Mouse (Mus musculus): ENCODE measurements around the gene Kdm1a. TPM values are rescaled to one million over a fixed set of nuclear protein-coding genes. Genes with fewer than 3 reads are reported as not detected.

Kdm1a gene
- 216 and 242 TPM in 2 replicates for total RNA-seq (2014; rRNA removed)
- polyA plus RNA-seq (2015; fragmentation: Nextera tagmentation; extraction: Ambion mirVana): 46.6 and 51.9 TPM in 2 replicates

DNA sequence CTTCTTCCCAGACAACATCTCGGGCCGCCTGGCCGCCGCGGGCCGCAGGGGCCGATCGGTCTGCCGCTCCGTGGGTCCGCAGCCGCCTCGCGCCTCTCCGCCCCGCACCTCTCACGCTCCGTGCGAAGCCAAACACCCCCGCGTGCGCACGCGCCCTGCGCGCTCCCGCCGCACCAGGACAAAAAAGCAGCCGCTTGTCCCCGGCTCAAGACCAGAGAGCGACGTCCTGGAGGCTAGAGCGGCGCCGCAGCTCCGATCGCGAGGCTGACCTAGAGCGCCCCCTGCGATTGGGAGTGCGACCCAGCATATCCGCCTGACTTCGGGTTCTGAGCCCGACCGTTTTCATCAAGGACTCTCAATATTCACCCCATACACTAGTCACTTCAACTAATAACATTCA, at the start of gene Kdm1a:
Gene Kdm1a (minus strand): TSS at position 156 of the 400 bp plus-strand sequence.
- H3K36me3 ChIP-seq (ENCODE audit: insufficient read depth): no peaks in the 10 kb centered on the region
- peak within 1 kb of the TSS; percentile 95 for H3K4me3 ChIP-seq (ENCODE audit: low read depth, low read length)
- peak within 1 kb of the TSS; percentile 63 for H3K4me2 ChIP-seq (ENCODE audit: low read depth)
- H3K9ac ChIP-seq: peak within 1 kb of the TSS; percentile 97
- peak within 1 kb of the TSS; percentile 91 for H3K27ac ChIP-seq (ENCODE audit: low read depth, low read length)
- no peaks in the 10 kb centered on the region for H3K9me3 ChIP-seq (ENCODE audit: low read length)
- DNase-seq (peak; percentile 98), ATAC-seq (peak; percentile 92)
- TF ChIP-seq CTCF (IDR thresholded peaks at IDR 0.05; ENCODE audit: low read depth): peak; percentile 97
- H3K27me3 ChIP-seq (ENCODE audit: insufficient read depth, low read length): no peaks in the 10 kb centered on the region
- H3K4me1 ChIP-seq (ENCODE audit: insufficient read depth): peaks cover 18% of the 10 kb centered on the region
- 1% methylated on average over 44 of the region's 45 CpGs for WGBS

DNA sequence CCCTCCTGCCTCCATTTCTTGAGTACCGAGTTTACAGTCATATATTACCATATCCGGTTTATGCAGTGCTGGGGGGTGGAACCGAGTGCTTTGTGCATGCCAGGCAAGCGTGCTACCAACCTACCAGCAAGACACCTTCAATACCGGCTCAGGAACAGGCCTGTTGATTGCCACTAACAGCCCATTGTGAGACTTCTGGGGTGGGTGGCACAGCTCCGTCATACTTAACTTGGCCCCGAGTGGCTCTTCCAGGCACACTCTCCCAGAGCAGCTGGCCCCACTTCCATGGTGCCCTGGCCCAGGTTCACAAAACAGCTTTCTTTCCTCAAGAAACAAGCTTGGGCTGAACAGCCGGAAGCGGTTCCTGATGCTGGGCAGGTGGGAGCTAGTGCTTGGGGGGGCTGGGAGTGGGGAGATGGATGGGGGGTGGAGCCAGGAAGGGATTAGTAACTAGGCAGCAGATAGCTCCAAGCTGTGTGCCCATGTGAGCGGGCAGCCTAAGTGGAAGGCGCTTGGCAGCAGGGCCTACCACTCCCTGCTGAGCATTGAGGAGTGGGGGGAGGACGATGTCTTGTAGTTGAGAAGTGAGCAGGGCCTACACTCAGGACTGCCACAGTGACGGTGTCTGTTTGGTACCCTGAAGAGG, 49.5 kb upstream of the Kdm1a start:
- DNase-seq: peak; percentile 77
- no peaks in the 10 kb centered on the region for H3K9me3 ChIP-seq (ENCODE audit: low read length)
- no peak overlapping the region for H3K9ac ChIP-seq
- peaks cover 6% of the 10 kb centered on the region; the same call in 1 of the 2 replicates for H3K4me1 ChIP-seq (ENCODE audit: insufficient read depth)
- H3K27me3 ChIP-seq (ENCODE audit: insufficient read depth, low read length): no peaks in the 10 kb centered on the region
- peak; percentile 78 for ATAC-seq
- no peak for TF ChIP-seq CTCF (IDR thresholded peaks at IDR 0.05; ENCODE audit: low read depth)
- peaks cover 29% of the 10 kb centered on the region for H3K36me3 ChIP-seq (ENCODE audit: insufficient read depth)
- WGBS: 32% methylated on average over 13 of the region's 13 CpGs
- H3K4me3 ChIP-seq (ENCODE audit: low read depth, low read length): no peak overlapping the region
- peak overlapping the region; percentile 79 for H3K27ac ChIP-seq (ENCODE audit: low read depth, low read length)
- H3K4me2 ChIP-seq (ENCODE audit: low read depth): no peak overlapping the region

DNA sequence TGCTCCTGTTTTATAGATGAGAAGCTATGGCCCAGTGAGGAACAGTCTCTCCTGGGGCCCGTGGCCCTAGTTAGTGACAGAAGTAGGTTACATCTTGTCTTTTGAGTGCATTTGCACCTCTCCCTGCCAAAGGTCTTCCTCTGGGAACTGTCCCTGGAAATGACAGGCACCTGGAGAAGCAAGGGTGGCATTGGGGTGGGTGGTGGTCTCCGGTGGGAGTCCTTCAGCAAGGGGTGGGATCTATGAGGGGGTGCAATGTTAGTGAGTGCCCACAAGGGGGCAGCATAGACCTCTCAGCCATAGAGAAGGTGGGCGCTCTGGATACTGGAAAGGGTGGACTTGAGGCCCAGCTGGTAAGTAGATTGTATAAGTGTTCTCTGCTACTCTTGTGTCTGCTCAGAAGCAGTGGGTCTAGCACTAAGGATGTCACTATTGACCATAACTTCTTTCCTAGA, 48.9 kb upstream of the Kdm1a start:
- WGBS: 60% methylated on average over 3 of the region's 3 CpGs

DNA sequence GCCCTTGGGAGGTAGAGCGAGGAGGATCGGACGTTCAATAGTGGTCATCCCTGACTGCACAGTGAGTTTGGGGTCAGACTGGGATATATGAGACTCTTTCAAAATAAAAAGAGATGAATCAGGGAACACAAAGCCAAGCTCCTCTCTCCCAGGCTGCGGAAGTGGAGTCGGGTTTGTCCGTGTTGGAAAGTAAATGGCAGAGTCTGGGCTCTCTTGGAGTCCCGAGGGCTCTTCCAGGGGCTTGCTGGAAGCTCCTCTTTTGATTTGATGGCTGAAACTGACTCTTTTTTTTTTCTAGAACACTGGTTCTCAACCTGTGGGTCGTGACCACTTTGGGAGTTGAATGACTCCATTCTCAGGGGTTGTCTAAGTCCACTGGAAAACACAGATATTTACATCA, 47.7 kb upstream of the Kdm1a start:
- TF ChIP-seq CTCF (IDR thresholded peaks at IDR 0.05; ENCODE audit: low read depth): no peak
- no peak for DNase-seq
- Histone ChIP-seq H3K36me3 (ENCODE audit: insufficient read depth) (peaks cover 13% of the 10 kb centered on the region; the same call in 1 of the 2 replicates), H3K4me3 (ENCODE audit: low read depth, low read length) (no peak overlapping the region), H3K4me2 (ENCODE audit: low read depth) (no peak overlapping the region), H3K9ac (no peak overlapping the region), H3K4me1 (ENCODE audit: insufficient read depth) (peaks cover 6% of the 10 kb centered on the region; the same call in 1 of the 2 replicates), H3K9me3 (ENCODE audit: low read length) (no peaks in the 10 kb centered on the region), H3K27me3 (ENCODE audit: insufficient read depth, low read length) (no peaks in the 10 kb centered on the region), H3K27ac (ENCODE audit: low read depth, low read length) (no peak overlapping the region)
- WGBS: 82% methylated on average over 8 of the region's 8 CpGs
- ATAC-seq: no peak

More for the DNA sequence above, 48.9 kb upstream of the Kdm1a start:
- peak overlapping the region; percentile 79; the same call in 1 of the 2 replicates for H3K27ac ChIP-seq (ENCODE audit: low read depth, low read length)
- ATAC-seq: peak; percentile 58
- no peak overlapping the region for H3K4me3 ChIP-seq (ENCODE audit: low read depth, low read length)
- H3K4me2 ChIP-seq (ENCODE audit: low read depth): no peak overlapping the region
- DNase-seq: peak; percentile 81
- peaks cover 6% of the 10 kb centered on the region; the same call in 1 of the 2 replicates for H3K4me1 ChIP-seq (ENCODE audit: insufficient read depth)
- H3K9me3 ChIP-seq (ENCODE audit: low read length): no peaks in the 10 kb centered on the region
- no peaks in the 10 kb centered on the region for H3K27me3 ChIP-seq (ENCODE audit: insufficient read depth, low read length)
- H3K36me3 ChIP-seq (ENCODE audit: insufficient read depth): peaks cover 24% of the 10 kb centered on the region
- no peak overlapping the region for H3K9ac ChIP-seq
- TF ChIP-seq CTCF (IDR thresholded peaks at IDR 0.05; ENCODE audit: low read depth): peak; percentile 93

DNA sequence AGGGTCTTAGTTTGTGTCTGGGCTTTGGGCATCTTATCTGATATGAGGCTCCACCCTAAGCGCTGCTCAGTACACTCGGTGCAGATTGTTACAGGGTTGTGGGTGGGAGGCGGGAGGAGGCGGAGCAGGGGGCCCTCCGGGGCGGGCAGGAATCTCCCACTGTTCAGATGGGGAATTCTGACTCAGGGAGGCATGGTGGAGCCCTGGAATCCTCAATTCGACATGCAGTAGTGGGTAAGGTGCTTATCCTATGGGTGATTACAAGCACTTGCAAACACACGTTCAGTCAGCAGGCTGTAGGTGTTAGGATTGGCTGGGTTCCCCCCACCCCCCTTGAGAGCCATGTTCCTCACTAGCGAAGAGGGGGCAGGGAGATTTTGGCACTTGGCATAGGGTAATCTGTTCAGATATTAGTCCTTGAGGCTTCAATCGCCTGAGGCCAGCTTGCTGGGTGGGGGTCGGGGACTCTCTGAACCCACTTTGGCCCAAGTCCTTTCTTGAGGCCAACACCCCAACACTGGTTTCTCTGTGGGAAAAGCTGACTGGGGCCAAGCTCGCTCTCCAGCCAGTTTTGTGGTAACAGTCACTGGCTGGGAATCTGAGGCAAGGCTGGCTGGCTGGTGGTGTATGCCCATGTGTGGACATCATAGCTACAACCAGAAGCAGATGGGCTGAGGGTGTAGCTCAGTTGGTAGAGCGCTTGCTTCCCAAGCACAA, 47.1 kb upstream of the Kdm1a start:
- peaks cover 6% of the 10 kb centered on the region; the same call in 1 of the 2 replicates for H3K4me1 ChIP-seq (ENCODE audit: insufficient read depth)
- no peak overlapping the region for H3K27ac ChIP-seq (ENCODE audit: low read depth, low read length)
- no peak for DNase-seq
- WGBS: 37% methylated on average over 13 of the region's 13 CpGs
- no peak overlapping the region for H3K4me3 ChIP-seq (ENCODE audit: low read depth, low read length)
- ATAC-seq: no peak
- H3K9ac ChIP-seq: no peak overlapping the region
- no peaks in the 10 kb centered on the region for H3K9me3 ChIP-seq (ENCODE audit: low read length)
- no peaks in the 10 kb centered on the region for H3K27me3 ChIP-seq (ENCODE audit: insufficient read depth, low read length)
- H3K36me3 ChIP-seq (ENCODE audit: insufficient read depth): peaks cover 7% of the 10 kb centered on the region; the same call in 1 of the 2 replicates
- TF ChIP-seq CTCF (IDR thresholded peaks at IDR 0.05; ENCODE audit: low read depth): no peak
- H3K4me2 ChIP-seq (ENCODE audit: low read depth): no peak overlapping the region

DNA sequence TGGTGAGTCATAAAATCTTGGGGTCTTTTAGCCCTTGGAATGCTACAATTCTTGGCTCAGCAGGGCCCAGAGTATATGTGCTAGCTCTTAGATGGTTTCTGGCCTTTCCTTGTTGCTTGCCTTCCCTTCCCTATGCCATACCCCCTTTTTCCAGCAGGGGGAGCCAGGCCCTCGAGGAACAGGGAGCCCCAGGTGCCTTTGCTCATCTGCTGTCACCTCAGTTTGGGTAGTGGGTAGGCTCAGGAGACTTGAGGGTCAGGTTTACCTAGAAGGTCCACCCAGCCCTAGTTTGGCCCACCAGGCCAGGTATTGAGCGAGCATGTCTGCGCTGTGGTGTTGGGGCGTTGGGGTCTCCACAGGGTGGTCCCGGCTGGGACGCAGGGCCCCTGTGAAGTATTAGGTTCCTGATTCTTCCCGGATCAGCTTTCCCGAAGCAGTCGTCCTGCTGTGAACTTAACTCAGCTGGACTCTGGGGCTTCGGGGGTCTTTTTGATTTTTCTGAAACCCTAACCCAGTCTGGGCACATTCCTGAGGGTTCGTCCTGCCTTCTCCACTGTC, 46.5 kb upstream of the Kdm1a start:
- ATAC-seq: peak; percentile 36; the same call in 1 of the 2 replicates
- Histone ChIP-seq H3K4me1 (ENCODE audit: insufficient read depth) (peaks cover 6% of the 10 kb centered on the region; the same call in 1 of the 2 replicates), H3K9ac (no peak overlapping the region), H3K9me3 (ENCODE audit: low read length) (no peaks in the 10 kb centered on the region), H3K27me3 (ENCODE audit: insufficient read depth, low read length) (no peaks in the 10 kb centered on the region), H3K36me3 (ENCODE audit: insufficient read depth) (0 out of 2 replicates have a peak, but pooled peaks cover under 1% of the 10 kb centered on the region), H3K4me3 (ENCODE audit: low read depth, low read length) (no peak overlapping the region), H3K27ac (ENCODE audit: low read depth, low read length) (no peak overlapping the region), H3K4me2 (ENCODE audit: low read depth) (no peak overlapping the region)
- DNase-seq: peak; percentile 87
- peak; percentile 98 for TF ChIP-seq CTCF (IDR thresholded peaks at IDR 0.05; ENCODE audit: low read depth)
- WGBS: 23% methylated on average over 11 of the region's 11 CpGs

Measured in forebrain, postnatal 0 days (tissue).